Comparison of ENCODE assay signal across 8 mouse cellular contexts in the genomic region with DNA sequence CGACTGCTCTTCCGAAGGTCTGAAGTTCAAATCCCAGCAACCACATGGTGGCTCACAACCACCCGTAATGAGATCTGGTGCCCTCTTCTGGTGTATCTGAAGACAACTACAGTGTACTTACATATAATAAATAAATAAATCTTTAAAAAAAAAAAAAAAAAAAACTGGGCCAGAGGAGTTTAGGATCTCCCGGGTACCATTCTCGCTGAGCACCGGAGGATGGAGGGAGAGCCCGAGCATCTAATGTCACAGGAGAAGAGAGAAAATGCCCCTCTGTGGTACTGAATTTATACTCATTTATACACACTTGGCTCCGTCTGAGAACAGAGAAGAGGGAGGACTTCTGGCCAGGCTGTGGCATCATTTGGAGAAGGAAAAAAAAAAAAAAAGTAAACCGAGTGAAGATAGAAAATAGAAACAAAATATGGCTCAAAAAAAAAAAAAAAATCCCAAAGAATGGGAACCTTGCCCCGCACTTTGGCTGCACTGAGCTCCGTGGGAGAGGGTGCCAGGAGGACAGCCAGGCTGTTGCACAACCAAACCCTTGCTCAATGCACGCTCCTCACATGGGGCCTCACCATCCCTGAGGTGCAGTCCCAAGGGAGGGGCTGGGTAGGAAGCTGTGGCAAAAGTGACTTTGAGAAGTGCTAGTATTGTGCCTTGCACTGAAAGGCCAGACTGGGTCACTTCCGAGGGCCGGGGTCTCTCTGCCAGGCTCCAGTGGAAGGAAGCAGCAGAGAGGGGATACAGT. TPM values are rescaled to one million over a fixed set of nuclear protein-coding genes. Genes with fewer than 3 reads are reported as not detected.
DNase-seq lines count a peak whose midpoint lies in the region; ATAC-seq lines count a peak whose summit lies in the region.

No protein-coding gene starts in this region.

- no peak overlapping the region for H3K4me3 ChIP-seq in heart, embryonic 11.5 days (ENCODE audit: low read depth, low read length)
- no peak overlapping the region for H3K4me3 ChIP-seq in liver, embryonic 15.5 days (replicated peaks)

- peak; percentile 16 to 27 for DNase-seq in heart, postnatal 10 days
- DNase-seq in NIH3T3 (ENCODE audit: low read depth) = peak; percentile 83
- DNase-seq in cerebellum, adult 9-11 months = peak; percentile 67
- no peak for DNase-seq in thymus, postnatal 25 days
- DNase-seq in left cerebral cortex, postnatal 14 days (ENCODE audit: low spot score in 2 of 2) = no peak
- DNase-seq in right cerebral cortex, adult 2 months (ENCODE audit: low spot score in 2 of 2) = no peak

- H3K9ac ChIP-seq in heart, embryonic 11.5 days (ENCODE audit: low read depth, low read length) = no peak overlapping the region
- no peak overlapping the region for H3K9ac ChIP-seq in liver, embryonic 15.5 days

- no peak overlapping the region for H3K4me2 ChIP-seq in heart, embryonic 11.5 days
- no peak overlapping the region for H3K4me2 ChIP-seq in liver, embryonic 15.5 days

- 0 out of 2 replicates have a peak, but pooled peaks cover 2% of the 10 kb centered on the region for H3K27me3 ChIP-seq in heart, embryonic 11.5 days (ENCODE audit: control insufficient read depth, insufficient read depth, low read length)
- H3K27me3 ChIP-seq in liver, embryonic 15.5 days = peaks cover 8% of the 10 kb centered on the region; the same call in 1 of the 2 replicates

- no peaks in the 10 kb centered on the region for H3K9me3 ChIP-seq in heart, embryonic 11.5 days (replicated peaks; ENCODE audit: control insufficient read depth, low read length)
- no peaks in the 10 kb centered on the region for H3K9me3 ChIP-seq in liver, embryonic 15.5 days (replicated peaks)

- H3K4me1 ChIP-seq in heart, embryonic 11.5 days (ENCODE audit: control insufficient read depth, insufficient read depth, low read length) = no peaks in the 10 kb centered on the region
- H3K4me1 ChIP-seq in liver, embryonic 15.5 days (replicated peaks) = 0 out of 2 replicates have a peak, but pooled peaks cover 6% of the 10 kb centered on the region

- H3K36me3 ChIP-seq in heart, embryonic 11.5 days (ENCODE audit: control insufficient read depth, insufficient read depth, low read length) = no peaks in the 10 kb centered on the region
- no peaks in the 10 kb centered on the region for H3K36me3 ChIP-seq in liver, embryonic 15.5 days (replicated peaks)

- WGBS in heart, embryonic 11.5 days (ENCODE audit: insufficient replicate concordance) = 75% methylated on average over 12 of the region's 14 CpGs
- WGBS in liver, embryonic 15.5 days (ENCODE audit: insufficient replicate concordance) = 54% methylated on average over 11 of the region's 14 CpGs

- ATAC-seq in heart, embryonic 11.5 days (replicated peaks; ENCODE audit: insufficient number of reproducible peaks, low FRiP score, low TSS enrichment) = no peak
- peak; percentile 68; the same call in 1 of the 2 replicates for ATAC-seq in liver, embryonic 15.5 days (ENCODE audit: insufficient read depth)

- no peak overlapping the region for H3K27ac ChIP-seq in heart, embryonic 11.5 days (ENCODE audit: low read depth, low read length)
- H3K27ac ChIP-seq in liver, embryonic 15.5 days (replicated peaks) = no peak overlapping the region

- intact Hi-C loops in heart, postnatal 10 days (cut with DNase I) = no loop called here
- intact Hi-C loops in left cerebral cortex, postnatal 14 days (cut with DNase I) = no loop called here

RNA-seq across cellular contexts. Expression of a gene that starts 15.2 kb away (rescaled TPM):
- total RNA-seq in heart, postnatal 10 days (2021) = 10 to 100 TPM in 1 of 2 experiments, 1 to 10 TPM in 1; 9.2 to 10.3 TPM
- 19.0 and 19.2 TPM in 2 replicates for polyA plus RNA-seq in heart, embryonic 11.5 days (2014; fragmentation: Nextera tagmentation; extraction: Ambion mirVana)
- polyA plus RNA-seq in liver, embryonic 15.5 days (2015; fragmentation: Nextera tagmentation; extraction: Ambion mirVana) = 4.8 and 5.7 TPM in 2 replicates
- total RNA-seq in left cerebral cortex, postnatal 14 days (2021) = 10 to 100 TPM in 1 of 2 experiments, 1 to 10 TPM in 1; 9.6 to 10.6 TPM

Comparison
In these comparisons a context has a peak if more than half of its experiments do, and no peak if none do; other contexts are left out.
1. DNase-seq: peak in heart, postnatal 10 days (2 of 2), NIH3T3 (single experiment) and cerebellum, adult 9-11 months (single experiment); none in thymus, postnatal 25 days (single experiment), left cerebral cortex, postnatal 14 days (0 of 2) and right cerebral cortex, adult 2 months (0 of 2).